In the genomic region with DNA sequence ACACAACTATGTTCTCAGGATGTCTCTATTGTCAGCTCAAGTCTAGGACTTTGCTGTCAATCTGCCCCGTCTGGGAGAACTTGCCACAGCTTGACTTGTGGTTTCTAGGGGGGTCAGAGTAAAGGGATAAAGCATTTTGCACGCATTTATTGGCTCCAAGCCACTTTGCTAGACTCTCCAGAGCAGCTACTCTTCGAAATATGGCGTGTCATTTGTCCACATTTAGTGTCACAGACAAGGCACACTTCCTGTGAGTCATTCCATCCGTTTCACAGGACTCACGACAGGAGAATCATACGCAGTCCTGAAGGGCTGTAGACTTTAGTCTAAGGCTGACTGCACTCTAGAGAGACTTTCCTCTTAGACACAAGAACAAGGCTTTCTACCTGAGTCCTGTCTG, we compare ENCODE assay signal across 32 mouse cellular contexts. TPM values are rescaled to one million over a fixed set of nuclear protein-coding genes. Genes with fewer than 3 reads are reported as not detected.
"Had no signal": no experiment of that assay in that cellular context is flagged by ENCODE, and none has a peak within 500 bp of the region (broad histone marks: within the 10 kb centered on the region; RNA-seq: fewer than 3 reads in every experiment).

No protein-coding gene starts in this region.

- H3K9me3 ChIP-seq: kidney, embryonic 15.5 days had no signal

- H3K4me3 ChIP-seq: kidney, embryonic 15.5 days; left cerebral cortex, adult 2 months had no signal

- H3K36me3 ChIP-seq: kidney, embryonic 15.5 days had no signal

- DNase-seq: kidney, adult 11 months; kidney, adult 8-10 months; kidney, postnatal 10 days; kidney, postnatal 36 days; layer of hippocampus, postnatal 36 days; liver, postnatal 0 days; lung, embryonic 14.5 days; lung, postnatal 36 days; midbrain, embryonic 14.5 days; right cerebral cortex, adult 18-20 months; right cerebral cortex, postnatal 25 days; spleen, adult 18-20 months; thymus, adult 18-20 months; thymus, postnatal 36 days had no signal

- H3K27me3 ChIP-seq: kidney, embryonic 15.5 days had no signal

- H3K4me1 ChIP-seq: kidney, embryonic 15.5 days had no signal

- ATAC-seq: liver, postnatal 0 days; lung, postnatal 0 days had no signal

RNA-seq across cellular contexts. Expression of a gene that starts 37.6 kb away (rescaled TPM):
- total RNA-seq: layer of hippocampus, adult 8-10 months; layer of hippocampus, postnatal 36 days; liver, adult 2 months had no signal
- polyA plus RNA-seq: liver, adult 2 months had no signal

RNA-seq across cellular contexts. Expression of a gene that starts 45.3 kb away (rescaled TPM):
- total RNA-seq: layer of hippocampus, adult 8-10 months; layer of hippocampus, postnatal 10 days; layer of hippocampus, postnatal 36 days; left cerebral cortex, adult 2 months; left cerebral cortex, postnatal 10 days; left cerebral cortex, postnatal 36 days; liver, adult 2 months; megakaryocyte-erythroid progenitor cell, adult 5-6 weeks; midbrain, postnatal 0 days had no signal
- polyA plus RNA-seq: kidney, embryonic 15.5 days; limb, embryonic 11.5 days; limb, embryonic 14.5 days; liver, adult 2 months; liver, embryonic 14.5 days; liver, postnatal 0 days; lung, embryonic 14.5 days; lung, postnatal 0 days; midbrain, embryonic 11.5 days; midbrain, embryonic 14.5 days; neural tube, embryonic 11.5 days; neural tube, embryonic 14.5 days; stomach, embryonic 16.5 days; urinary bladder, adult 2 months had no signal

RNA-seq across cellular contexts. Expression of a gene that starts 45.4 kb away (rescaled TPM):
- total RNA-seq: layer of hippocampus, adult 8-10 months; layer of hippocampus, postnatal 36 days; left cerebral cortex, adult 2 months; left cerebral cortex, postnatal 10 days; left cerebral cortex, postnatal 36 days; liver, adult 2 months; megakaryocyte-erythroid progenitor cell, adult 5-6 weeks had no signal
- polyA plus RNA-seq: kidney, embryonic 15.5 days; limb, embryonic 11.5 days; liver, adult 2 months; liver, embryonic 14.5 days; liver, postnatal 0 days; lung, embryonic 14.5 days; lung, postnatal 0 days; midbrain, embryonic 11.5 days; midbrain, embryonic 14.5 days; neural tube, embryonic 11.5 days; neural tube, embryonic 14.5 days; stomach, embryonic 16.5 days; urinary bladder, adult 2 months had no signal

RNA-seq across cellular contexts. Expression of a gene that starts 47.4 kb away (rescaled TPM):
- total RNA-seq: layer of hippocampus, adult 8-10 months; layer of hippocampus, postnatal 10 days; layer of hippocampus, postnatal 36 days; left cerebral cortex, adult 2 months; left cerebral cortex, postnatal 36 days; liver, adult 2 months; midbrain, postnatal 0 days had no signal
- polyA plus RNA-seq: kidney, embryonic 15.5 days; limb, embryonic 14.5 days; liver, adult 2 months; lung, embryonic 14.5 days; midbrain, embryonic 11.5 days; midbrain, embryonic 14.5 days; neural tube, embryonic 11.5 days; urinary bladder, adult 2 months had no signal
